Mouse (Mus musculus) E14TG2a.4 (cell line): ENCODE results near the gene Cux1.

ENCODE experiments used
- CTCF ChIP-seq: conservative IDR thresholded peaks from 2 replicates; pipeline ENCODE4 v1.5.1; 2014; ENCODE audit warnings: low read length
- NANOG ChIP-seq: IDR thresholded peaks from 2 replicates; pipeline ENCODE4 v1.6.1; 2014; ENCODE audit warnings: borderline replicate concordance, low read length, mixed read lengths
- POU5F1 ChIP-seq: IDR thresholded peaks from 2 replicates; pipeline ENCODE4 v1.6.1; 2014; ENCODE audit warnings: low read length, borderline replicate concordance

- TF ChIP-seq CTCF (no peak), POU5F1 (no peak), NANOG (no peak)
Measured at GRCm38 (mm10) chr5:136522843-136523463, 44.3 kb downstream of the Cux1 start.
